Mouse (Mus musculus) megakaryocyte, embryonic 14.5 days (primary cell): ENCODE measurements around the gene Mcm10.

Source experiments
- FLI1 ChIP-seq: IDR thresholded peaks from 2 replicates; pipeline ENCODE4 v1.6.1; 2012; ENCODE audit warnings: low read length, inconsistent platforms, mixed read lengths
- GATA1 ChIP-seq: IDR thresholded peaks from 3 replicates; pipeline ENCODE4 v1.6.1; 2012; ENCODE audit warnings: mixed read lengths, low read length, inconsistent platforms, borderline replicate concordance

- TF ChIP-seq FLI1 (no peak), GATA1 (no peak)
These were observed 11.3 kb downstream of the Mcm10 start for GRCm38 (mm10) chr2:5001266-5001665.
